Mouse (Mus musculus): ENCODE measurements around the gene Mrpl24. TPM values are rescaled to one million over a fixed set of nuclear protein-coding genes. Genes with fewer than 3 reads are reported as not detected.

Gene Mrpl24
- polyA plus RNA-seq, 1 experiment from 2014 or later: 57.3 TPM

- no peaks in the 10 kb centered on the region for H3K36me3 ChIP-seq
- no peaks in the 10 kb centered on the region for H3K9me3 ChIP-seq (replicated peaks)
- no peak for ATAC-seq
- no peak overlapping the region for H3K4me2 ChIP-seq
- H3K27me3 ChIP-seq (replicated peaks): peaks cover 100% of the 10 kb centered on the region
- H3K9ac ChIP-seq: no peak overlapping the region
- H3K4me3 ChIP-seq: no peak overlapping the region
- H3K4me1 ChIP-seq: peaks cover 37% of the 10 kb centered on the region
- H3K27ac ChIP-seq: no peak overlapping the region
- 12% methylated on average over 16 of the region's 16 CpGs for WGBS (ENCODE audit: insufficient replicate concordance)
Measured at GRCm38 (mm10) chr3:87949266-87949954, 30.1 kb downstream of the Mrpl24 start.

DNA sequence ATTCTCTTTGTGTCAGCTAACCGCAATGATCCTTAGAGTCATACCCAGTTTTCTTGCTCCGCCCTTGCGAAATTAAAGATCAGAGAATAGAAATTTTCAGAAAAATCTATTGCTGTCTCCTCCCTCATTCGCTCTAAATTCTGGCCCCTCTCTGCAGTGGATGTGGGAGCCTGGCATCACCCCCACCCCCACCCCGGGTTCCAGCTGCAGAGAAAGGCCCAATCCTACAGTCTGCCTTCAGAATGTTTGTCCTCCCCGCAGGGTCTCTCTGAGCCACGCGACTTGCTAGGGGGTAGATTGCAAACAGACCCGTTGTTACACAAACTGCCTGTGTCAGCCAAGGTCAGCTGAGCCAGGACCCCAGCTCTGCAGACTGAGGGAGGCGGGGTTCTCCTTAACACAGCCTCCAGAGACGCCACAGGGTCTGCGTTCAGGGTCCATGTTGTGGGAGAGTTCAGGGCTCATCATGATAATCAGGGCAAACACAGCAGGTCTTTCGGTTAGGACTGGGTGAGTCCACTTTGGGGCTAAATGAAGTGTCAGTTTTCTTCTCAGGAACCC lies 30.7 kb downstream of the Mrpl24 start:
- no peak overlapping the region for H3K27ac ChIP-seq
- H3K4me3 ChIP-seq: no peak overlapping the region

DNA sequence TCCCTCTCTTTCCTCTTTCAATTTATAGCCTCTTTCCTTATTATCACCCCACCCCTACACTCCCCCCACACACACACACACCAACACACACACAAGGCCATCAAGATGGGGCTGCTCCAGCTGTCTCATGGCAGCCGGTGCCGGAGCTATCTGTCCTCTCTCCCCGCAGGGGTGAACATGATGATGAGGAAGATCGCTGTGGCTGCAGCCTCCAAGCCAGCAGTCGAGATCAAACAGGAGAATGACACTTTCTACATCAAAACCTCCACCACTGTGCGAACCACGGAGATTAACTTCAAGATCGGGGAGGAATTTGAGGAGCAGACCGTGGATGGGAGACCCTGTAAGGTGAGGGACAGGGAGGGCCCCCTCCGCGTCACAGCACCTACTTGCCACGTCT lies 32.6 kb downstream of the Mrpl24 start:
- Histone ChIP-seq H3K4me1 (peaks cover 28% of the 10 kb centered on the region), H3K36me3 (no peaks in the 10 kb centered on the region), H3K4me3 (peak overlapping the region; percentile 29), H3K9ac (no peak overlapping the region), H3K4me2 (peak overlapping the region; percentile 55), H3K27me3 (replicated peaks) (peaks cover 97% of the 10 kb centered on the region), H3K9me3 (replicated peaks) (no peaks in the 10 kb centered on the region), H3K27ac (no peak overlapping the region)
- 6% methylated on average over 12 of the region's 12 CpGs for WGBS (ENCODE audit: insufficient replicate concordance)
- no peak for ATAC-seq

More for the DNA sequence above, 30.7 kb downstream of the Mrpl24 start:
- H3K9ac ChIP-seq: no peak overlapping the region
- H3K9me3 ChIP-seq (replicated peaks): no peaks in the 10 kb centered on the region
- no peak for ATAC-seq
- peaks cover 100% of the 10 kb centered on the region for H3K27me3 ChIP-seq (replicated peaks)
- H3K4me1 ChIP-seq: peaks cover 34% of the 10 kb centered on the region
- no peak overlapping the region for H3K4me2 ChIP-seq
- no peaks in the 10 kb centered on the region for H3K36me3 ChIP-seq
- 9% methylated on average over 13 of the region's 13 CpGs for WGBS (ENCODE audit: insufficient replicate concordance)

DNA sequence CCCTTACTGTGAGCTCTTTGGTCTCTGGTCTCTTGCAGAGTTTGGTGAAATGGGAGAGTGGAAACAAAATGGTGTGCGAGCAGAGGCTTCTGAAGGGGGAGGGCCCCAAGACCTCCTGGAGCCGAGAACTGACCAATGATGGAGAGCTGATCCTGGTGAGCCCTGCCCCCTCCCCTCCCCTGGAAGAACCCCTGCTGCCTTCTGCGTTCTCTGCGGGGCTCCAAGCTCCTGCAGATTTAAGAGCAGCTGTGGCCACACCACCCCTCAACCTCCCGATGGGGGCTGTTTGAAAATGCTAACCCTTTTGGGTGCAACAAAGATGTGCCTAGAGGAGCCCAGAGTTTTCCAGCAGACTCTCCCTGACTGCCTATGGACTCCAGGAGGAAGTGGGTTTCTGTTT lies 33.1 kb downstream of the Mrpl24 start:
- Histone ChIP-seq H3K4me3 (peak overlapping the region; percentile 29), H3K9ac (no peak overlapping the region), H3K4me2 (peak overlapping the region; percentile 55), H3K36me3 (no peaks in the 10 kb centered on the region), H3K27ac (no peak overlapping the region), H3K4me1 (peaks cover 23% of the 10 kb centered on the region), H3K9me3 (replicated peaks) (no peaks in the 10 kb centered on the region), H3K27me3 (replicated peaks) (peaks cover 95% of the 10 kb centered on the region)
- 1% methylated on average over 5 of the region's 5 CpGs for WGBS (ENCODE audit: insufficient replicate concordance)
- ATAC-seq: peak; percentile 42; the same call in 1 of the 2 replicates

DNA sequence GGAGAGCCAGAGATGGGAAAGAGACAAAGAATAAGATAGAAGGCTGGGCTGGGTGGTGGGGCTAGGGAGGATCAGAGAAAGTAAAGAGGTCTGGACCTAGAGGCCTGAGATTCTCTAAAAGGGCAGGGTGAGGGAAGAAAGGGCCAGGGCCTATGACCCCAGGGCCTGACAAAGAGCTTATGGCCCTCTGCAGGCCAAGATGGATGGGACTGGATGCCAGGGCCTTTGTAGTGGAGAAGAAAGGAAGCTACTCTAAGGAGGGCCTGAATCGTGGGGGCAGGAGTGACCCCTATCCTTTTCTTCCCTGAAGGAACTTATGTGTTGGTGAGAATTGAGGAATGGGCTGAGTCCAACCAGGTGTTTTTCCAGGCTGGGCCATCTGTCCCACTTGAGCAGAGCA lies 38.8 kb downstream of the Mrpl24 start:
- Histone ChIP-seq H3K36me3 (no peaks in the 10 kb centered on the region), H3K4me2 (no peak overlapping the region), H3K4me3 (no peak overlapping the region), H3K9ac (no peak overlapping the region), H3K27ac (no peak overlapping the region), H3K27me3 (replicated peaks) (peaks cover 81% of the 10 kb centered on the region), H3K9me3 (replicated peaks) (no peaks in the 10 kb centered on the region), H3K4me1 (peaks cover 14% of the 10 kb centered on the region)
- no peak for ATAC-seq
- WGBS (ENCODE audit: insufficient replicate concordance): 30% methylated on average over 1 of the region's 1 CpGs

- Histone ChIP-seq H3K27ac (no peak overlapping the region), H3K9me3 (replicated peaks) (no peaks in the 10 kb centered on the region), H3K9ac (no peak overlapping the region), H3K36me3 (no peaks in the 10 kb centered on the region), H3K4me2 (no peak overlapping the region), H3K4me1 (peaks cover 14% of the 10 kb centered on the region), H3K4me3 (no peak overlapping the region), H3K27me3 (replicated peaks) (peaks cover 80% of the 10 kb centered on the region)
- no peak for ATAC-seq
- WGBS (ENCODE audit: insufficient replicate concordance): 39% methylated on average over 4 of the region's 4 CpGs
Measured at GRCm38 (mm10) chr3:87958476-87958875, 39.2 kb downstream of the Mrpl24 start.

DNA sequence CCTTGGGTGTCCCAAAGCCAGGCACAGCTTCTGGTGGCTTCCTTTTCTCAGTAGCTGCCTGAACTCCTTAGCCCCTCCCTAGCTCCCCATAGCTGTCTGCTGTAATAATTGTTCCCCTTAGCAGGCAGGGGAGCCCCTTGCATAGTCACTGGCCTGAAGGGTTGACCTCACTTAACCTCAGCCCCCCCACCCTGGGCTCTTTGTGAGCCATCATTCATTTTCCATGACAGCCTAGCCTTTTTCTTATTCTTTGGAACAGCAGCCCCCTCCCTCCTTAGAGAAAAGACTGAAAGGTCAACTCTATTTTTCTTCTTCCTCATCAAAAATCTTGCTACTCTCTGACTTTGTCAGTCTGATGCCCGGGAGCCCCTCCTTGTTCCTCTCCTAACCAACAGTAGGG lies 39.7 kb downstream of the Mrpl24 start:
- Histone ChIP-seq H3K27me3 (replicated peaks) (peaks cover 75% of the 10 kb centered on the region), H3K9me3 (replicated peaks) (no peaks in the 10 kb centered on the region), H3K9ac (no peak overlapping the region), H3K4me1 (peaks cover 14% of the 10 kb centered on the region), H3K27ac (no peak overlapping the region), H3K4me2 (no peak overlapping the region), H3K36me3 (no peaks in the 10 kb centered on the region), H3K4me3 (no peak overlapping the region)
- 47% methylated on average over 1 of the region's 1 CpGs for WGBS (ENCODE audit: insufficient replicate concordance)
- no peak for ATAC-seq

DNA sequence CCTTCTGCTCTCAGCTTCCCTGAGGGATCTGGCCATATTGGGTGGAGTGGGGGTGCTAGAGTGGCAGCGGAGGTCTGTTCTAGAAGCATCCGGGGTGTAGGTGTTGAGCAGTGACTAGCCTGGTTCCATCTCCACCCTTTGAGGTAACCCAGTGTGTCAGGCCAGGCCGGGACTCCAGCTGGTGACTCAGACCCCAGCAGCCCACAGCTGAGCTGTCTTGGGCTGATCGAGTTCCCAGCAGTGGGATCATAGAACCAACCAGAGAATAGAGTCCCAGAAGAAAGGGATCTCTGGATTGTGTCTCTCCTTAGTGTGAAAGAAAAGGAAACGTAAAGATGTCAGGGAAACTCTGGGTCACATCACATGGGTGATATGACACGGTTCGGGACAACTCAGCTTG lies 40.1 kb downstream of the Mrpl24 start:
- ATAC-seq: no peak
- H3K9ac ChIP-seq: no peak overlapping the region
- H3K9me3 ChIP-seq (replicated peaks): no peaks in the 10 kb centered on the region
- WGBS (ENCODE audit: insufficient replicate concordance): 51% methylated on average over 7 of the region's 7 CpGs
- H3K36me3 ChIP-seq: no peaks in the 10 kb centered on the region
- no peak overlapping the region for H3K4me2 ChIP-seq
- H3K4me1 ChIP-seq: peaks cover 14% of the 10 kb centered on the region
- H3K27ac ChIP-seq: no peak overlapping the region
- H3K27me3 ChIP-seq (replicated peaks): peaks cover 74% of the 10 kb centered on the region
- no peak overlapping the region for H3K4me3 ChIP-seq

DNA sequence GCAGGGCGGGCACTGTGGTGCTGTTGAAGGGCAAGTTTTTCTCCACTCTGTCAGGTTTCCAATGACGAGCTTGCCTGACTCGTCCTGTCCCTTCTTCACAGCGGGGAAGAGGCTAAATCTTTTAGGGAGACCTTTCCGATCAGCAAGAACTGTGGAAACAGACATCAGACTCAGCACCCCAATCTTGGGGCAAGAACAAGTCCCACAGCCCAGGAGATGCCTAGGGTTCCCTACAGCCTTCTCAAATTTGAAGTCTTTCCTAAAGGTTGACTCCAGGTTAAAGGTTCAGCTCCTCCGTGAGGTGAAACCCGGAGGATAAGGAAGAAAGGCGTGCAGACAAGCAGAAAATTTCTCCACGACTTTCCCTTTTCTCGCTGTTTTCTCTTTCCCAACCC lies 40.9 kb downstream of the Mrpl24 start:
- Histone ChIP-seq H3K4me2 (peak overlapping the region; percentile 72), H3K4me3 (peak overlapping the region; percentile 46), H3K27ac (peak overlapping the region; percentile 68; the same call in 1 of the 2 replicates), H3K9me3 (replicated peaks) (no peaks in the 10 kb centered on the region), H3K27me3 (replicated peaks) (peaks cover 69% of the 10 kb centered on the region), H3K4me1 (peaks cover 14% of the 10 kb centered on the region), H3K9ac (peak overlapping the region; percentile 55; the same call in 1 of the 2 replicates), H3K36me3 (no peaks in the 10 kb centered on the region)
- 11% methylated on average over 10 of the region's 10 CpGs for WGBS (ENCODE audit: insufficient replicate concordance)
- ATAC-seq: no peak

- peak overlapping the region; percentile 46 for H3K4me3 ChIP-seq
- WGBS (ENCODE audit: insufficient replicate concordance): 0% methylated on average over 27 of the region's 27 CpGs
- H3K27ac ChIP-seq: peak overlapping the region; percentile 68
- H3K4me1 ChIP-seq: peaks cover 14% of the 10 kb centered on the region
- no peaks in the 10 kb centered on the region for H3K9me3 ChIP-seq (replicated peaks)
- H3K36me3 ChIP-seq: no peaks in the 10 kb centered on the region
- peak overlapping the region; percentile 72 for H3K4me2 ChIP-seq
- peak overlapping the region; percentile 55; the same call in 1 of the 2 replicates for H3K9ac ChIP-seq
- peak; percentile 87 for ATAC-seq
- peaks cover 64% of the 10 kb centered on the region for H3K27me3 ChIP-seq (replicated peaks)
Measured at GRCm38 (mm10) chr3:87960586-87961191, 41.4 kb downstream of the Mrpl24 start.

DNA sequence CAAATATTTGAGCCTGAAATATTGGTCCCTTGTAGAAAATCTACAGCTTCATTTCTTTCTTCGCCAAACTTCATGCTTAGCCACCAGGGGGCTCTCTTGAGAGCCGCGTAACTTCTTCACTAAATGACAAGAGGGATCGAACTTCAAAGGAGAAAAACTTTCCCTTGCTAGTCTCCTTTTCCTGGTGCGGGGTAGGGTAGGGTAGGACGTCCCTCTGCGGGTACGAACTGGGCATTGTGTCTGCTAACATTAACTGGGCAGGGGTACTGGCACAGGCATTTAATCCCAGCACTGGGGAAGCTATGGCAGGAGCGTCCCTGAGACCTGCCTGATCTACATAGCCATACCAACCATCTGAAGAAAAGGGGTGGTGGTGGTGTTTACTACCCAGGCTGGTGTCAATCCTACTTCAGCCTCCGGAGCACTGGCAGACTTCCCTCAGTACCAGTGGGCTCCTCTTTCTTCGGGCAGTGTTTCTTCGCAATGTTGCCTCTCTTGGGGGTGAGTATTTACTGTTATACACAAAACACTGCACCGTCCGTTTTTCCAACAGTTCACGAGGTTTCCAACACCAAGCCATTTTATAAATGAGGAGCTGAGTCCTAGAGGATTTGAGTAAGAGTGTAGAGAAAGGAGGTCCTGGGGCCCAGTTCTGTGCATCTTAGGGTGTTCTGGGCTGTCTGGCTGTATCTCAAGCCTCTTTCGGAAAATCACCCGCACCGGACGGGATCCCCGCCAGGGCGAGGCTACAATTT lies 51.1 kb downstream of the Mrpl24 start:
- Histone ChIP-seq H3K27me3 (replicated peaks) (peaks cover 81% of the 10 kb centered on the region), H3K4me1 (peaks cover 24% of the 10 kb centered on the region), H3K4me3 (peak overlapping the region; percentile 51), H3K4me2 (peak overlapping the region; percentile 62), H3K9me3 (replicated peaks) (no peaks in the 10 kb centered on the region), H3K36me3 (no peaks in the 10 kb centered on the region), H3K27ac (no peak overlapping the region), H3K9ac (no peak overlapping the region)
- 0 out of 2 replicates have a peak, but pooled peaks have one; percentile 41 for ATAC-seq
- WGBS (ENCODE audit: insufficient replicate concordance): 2% methylated on average over 21 of the region's 21 CpGs
